Mouse (Mus musculus) cerebellum, postnatal 4 days (tissue): ENCODE measurements around the gene Ssh2.
A peak's percentile ranks its signal among the peaks of the same experiment; 100 is the strongest.

Experiments
- DNase-seq, 2 experiments: peaks; one replicate each; pipeline ENCODE4 v3.0.0; 2022; ENCODE audit warnings: low spot score in 2 of 2, mixed read lengths in 1 of 2

The Ssh2 gene

GRCm38 (mm10) chr11:77491502-77492291, 275.6 kb downstream of the Ssh2 start:
- no peak for DNase-seq

GRCm38 (mm10) chr11:77492311-77492871, 276.3 kb downstream of the Ssh2 start:
- DNase-seq, result no peak

- peak; percentile 83 to 89 for DNase-seq
Observed at GRCm38 (mm10) chr11:77492911-77493332, 276.8 kb downstream of the Ssh2 start.

- DNase-seq, result no peak
Observed at GRCm38 (mm10) chr11:77493512-77494343, 277.6 kb downstream of the Ssh2 start, which contains the start of gene Git1. Gene Git1, plus strand, starts transcription at chr11:77493562.

GRCm38 (mm10) chr11:77494344-77494676, 278.2 kb downstream of the Ssh2 start:
- no peak for DNase-seq

GRCm38 (mm10) chr11:77494782-77495181, 278.7 kb downstream of the Ssh2 start:
- DNase-seq, result no peak

- DNase-seq, result no peak
Observed at GRCm38 (mm10) chr11:77495507-77495906, 279.4 kb downstream of the Ssh2 start.

- no peak for DNase-seq
Observed at GRCm38 (mm10) chr11:77497341-77497756, 281.3 kb downstream of the Ssh2 start.

GRCm38 (mm10) chr11:77497851-77498250, 281.8 kb downstream of the Ssh2 start:
- DNase-seq, result no peak

- DNase-seq, result no peak
Observed at GRCm38 (mm10) chr11:77498261-77499139, 282.4 kb downstream of the Ssh2 start.

- no peak for DNase-seq
Observed at GRCm38 (mm10) chr11:77499354-77499753, 283.3 kb downstream of the Ssh2 start.

GRCm38 (mm10) chr11:77500361-77501325, 284.6 kb downstream of the Ssh2 start:
- no peak for DNase-seq

- DNase-seq, result peak in 1 of 2 experiments; percentile 82
Observed at GRCm38 (mm10) chr11:77501392-77501791, 285.3 kb downstream of the Ssh2 start.

GRCm38 (mm10) chr11:77501971-77502370, 285.9 kb downstream of the Ssh2 start:
- DNase-seq, result no peak

GRCm38 (mm10) chr11:77502481-77502880, 286.4 kb downstream of the Ssh2 start:
- DNase-seq, result no peak

GRCm38 (mm10) chr11:77503511-77503910, 287.4 kb downstream of the Ssh2 start:
- DNase-seq, result no peak

GRCm38 (mm10) chr11:77504377-77504776, 288.3 kb downstream of the Ssh2 start:
- DNase-seq, result no peak

- DNase-seq, result no peak
Observed at GRCm38 (mm10) chr11:77505291-77505980, 289.3 kb downstream of the Ssh2 start.

GRCm38 (mm10) chr11:77506273-77506672, 290.2 kb downstream of the Ssh2 start:
- DNase-seq, result no peak

GRCm38 (mm10) chr11:77506941-77507340, 290.9 kb downstream of the Ssh2 start:
- DNase-seq, result no peak
